Mouse (Mus musculus): ENCODE results near the gene Rdh1. TPM values are rescaled to one million over a fixed set of nuclear protein-coding genes. Genes with fewer than 3 reads are reported as not detected.
"Not testable (repeated sequence)": the region's sequence is repeated elsewhere in the genome, so short reads cannot be mapped to it uniquely, and the experiment has no call there.

The Rdh1 gene
- polyA plus RNA-seq, 1 experiment = 1.3 TPM

DNA sequence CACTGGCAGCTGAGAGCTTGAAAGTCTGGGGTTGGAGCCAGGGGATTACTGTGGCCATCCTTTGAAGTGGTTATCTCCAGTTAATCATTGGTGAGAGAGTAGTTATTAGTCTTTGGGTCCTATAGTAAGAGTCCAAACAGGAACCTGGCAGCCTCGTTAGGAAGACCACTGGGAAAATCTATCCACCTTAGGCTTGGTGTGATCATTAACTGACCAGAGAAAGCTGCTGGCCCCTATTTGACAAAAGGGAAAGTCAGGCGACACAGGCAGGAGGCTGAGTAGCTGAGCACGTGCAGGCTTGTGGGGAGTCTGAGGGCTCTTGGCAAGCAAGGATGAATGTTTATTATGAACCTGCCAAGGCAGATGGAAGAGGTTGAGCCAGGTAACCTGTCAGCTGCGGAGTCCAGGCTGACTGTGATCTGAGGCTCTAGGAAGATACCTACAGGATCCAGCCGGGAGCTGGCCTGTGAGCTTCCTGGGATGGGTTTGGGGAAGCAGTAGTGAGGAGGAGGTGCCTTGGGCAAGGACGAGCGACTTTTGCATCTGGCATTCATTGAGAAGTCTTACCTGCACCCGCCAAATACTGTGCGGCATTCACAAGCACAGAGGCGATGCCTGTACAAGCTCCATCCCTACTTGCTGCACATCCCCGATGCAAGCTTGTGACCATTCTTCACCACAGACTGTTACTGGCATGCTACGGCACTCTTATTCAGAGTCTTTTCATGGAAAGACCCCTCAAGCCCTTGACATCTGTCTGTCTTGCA is 4.6 kb downstream of the Rdh1 start:
- Histone ChIP-seq H3K27ac (ENCODE audit: insufficient read depth, low read depth, low read length) (no peak overlapping the region), H3K36me3 (ENCODE audit: control insufficient read depth, insufficient read depth, low read length) (no peaks in the 10 kb centered on the region), H3K4me3 (ENCODE audit: insufficient read depth, low read depth, low read length) (no peak overlapping the region), H3K27me3 (replicated peaks; ENCODE audit: control insufficient read depth, insufficient read depth, low read length) (no peaks in the 10 kb centered on the region), H3K4me1 (ENCODE audit: control insufficient read depth, insufficient read depth, low read length) (peaks cover 5% of the 10 kb centered on the region; the same call in 1 of the 2 replicates)
- DNase-seq = peak; percentile 85
- 37% methylated on average over 12 of the region's 12 CpGs for WGBS
- TF ChIP-seq CTCF (conservative IDR thresholded peaks at IDR 0.05; ENCODE audit: insufficient read depth, insufficient read length, low read depth, low read length) (no peak), POLR2A (IDR thresholded peaks at IDR 0.05; ENCODE audit: low read depth, low read length) (no peak)

DNA sequence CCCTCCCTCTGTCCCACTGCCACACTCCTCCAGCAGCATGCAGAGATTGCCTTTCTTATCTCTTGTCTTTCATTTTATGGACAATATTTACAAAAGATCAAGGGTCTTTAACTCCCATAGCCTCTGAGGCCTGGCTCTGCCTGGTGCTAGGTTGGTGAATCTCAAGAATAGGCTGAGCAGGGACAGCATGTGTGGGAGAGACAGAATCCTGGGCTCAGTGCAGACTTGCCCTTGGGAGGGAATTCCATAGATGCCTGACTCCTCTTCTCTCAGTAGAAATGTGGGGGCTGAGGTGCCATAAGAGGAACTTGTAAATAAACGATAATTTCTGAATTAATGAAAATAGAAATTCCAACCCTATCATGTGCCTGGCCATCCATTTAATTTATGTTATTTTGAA is 7.0 kb downstream of the Rdh1 start:
- TF ChIP-seq POLR2A (IDR thresholded peaks at IDR 0.05; ENCODE audit: low read depth, low read length) = no peak
- TF ChIP-seq CTCF (conservative IDR thresholded peaks at IDR 0.05; ENCODE audit: insufficient read depth, insufficient read length, low read depth, low read length) = no peak
- no peaks in the 10 kb centered on the region for H3K27me3 ChIP-seq (replicated peaks; ENCODE audit: control insufficient read depth, insufficient read depth, low read length)
- 56% methylated on average over 1 of the region's 1 CpGs for WGBS
- H3K27ac ChIP-seq (ENCODE audit: insufficient read depth, low read depth, low read length) = no peak overlapping the region
- no peak for DNase-seq
- no peak overlapping the region for H3K4me3 ChIP-seq (ENCODE audit: insufficient read depth, low read depth, low read length)
- H3K4me1 ChIP-seq (ENCODE audit: control insufficient read depth, insufficient read depth, low read length) = peaks cover 5% of the 10 kb centered on the region; the same call in 1 of the 2 replicates
- no peaks in the 10 kb centered on the region for H3K36me3 ChIP-seq (ENCODE audit: control insufficient read depth, insufficient read depth, low read length)

DNA sequence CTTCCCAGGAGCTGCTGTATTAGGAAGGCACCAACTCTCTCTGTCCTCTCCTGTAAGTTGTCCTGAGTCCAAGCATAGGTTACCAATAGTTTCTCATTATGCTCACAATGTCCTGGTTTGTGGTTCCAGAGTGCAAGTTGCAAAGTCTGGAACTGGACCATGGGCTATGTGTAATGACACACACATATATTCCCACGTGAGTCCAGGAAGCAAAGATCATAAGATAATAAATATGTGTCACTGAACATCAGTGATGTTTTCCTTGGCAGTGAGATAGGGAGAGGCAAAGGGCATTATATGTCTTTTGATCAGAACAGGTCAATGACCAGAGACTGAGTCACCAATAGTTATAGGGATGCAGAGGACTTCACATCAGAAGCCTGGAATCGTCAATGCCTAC is 16.5 kb downstream of the Rdh1 start, which contains the start of gene Rdh9:
TSS of gene Rdh9 (plus strand) at position 376 of the 400 bp plus-strand sequence.
- WGBS = 60% methylated on average over 2 of the region's 2 CpGs
- TF ChIP-seq CTCF (conservative IDR thresholded peaks at IDR 0.05; ENCODE audit: insufficient read depth, insufficient read length, low read depth, low read length) (no peak), POLR2A (IDR thresholded peaks at IDR 0.05; ENCODE audit: low read depth, low read length) (no peak)
- Histone ChIP-seq H3K4me3 (ENCODE audit: insufficient read depth, low read depth, low read length) (no peak within 1 kb of the TSS), H3K27ac (ENCODE audit: insufficient read depth, low read depth, low read length) (no peak within 1 kb of the TSS), H3K4me1 (ENCODE audit: control insufficient read depth, insufficient read depth, low read length) (no peaks in the 10 kb centered on the region), H3K36me3 (ENCODE audit: control insufficient read depth, insufficient read depth, low read length) (no peaks in the 10 kb centered on the region), H3K27me3 (replicated peaks; ENCODE audit: control insufficient read depth, insufficient read depth, low read length) (no peaks in the 10 kb centered on the region)
- DNase-seq = no peak

DNA sequence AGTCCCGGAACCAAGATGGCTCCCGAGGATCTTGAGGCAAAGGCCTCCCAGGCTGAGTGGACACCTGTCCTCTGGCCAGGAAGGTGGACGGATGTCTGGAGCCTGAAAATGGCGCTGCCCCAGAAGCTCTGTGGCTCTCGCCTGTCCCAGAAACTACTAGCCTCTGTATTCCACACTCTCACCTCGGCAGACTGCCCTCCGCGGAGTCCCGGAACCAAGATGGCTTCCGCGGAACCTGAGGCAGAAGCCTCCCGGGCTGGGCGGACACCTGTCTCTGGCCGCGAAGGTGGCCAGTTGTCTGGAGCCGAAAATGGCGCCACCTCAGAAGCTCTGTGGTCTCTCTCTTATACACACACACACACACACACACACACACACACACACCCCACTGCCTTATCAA is 22.8 kb downstream of the Rdh1 start:
- not testable (repeated sequence) for H3K36me3 ChIP-seq (ENCODE audit: control insufficient read depth, insufficient read depth, low read length); H3K27me3 ChIP-seq (replicated peaks; ENCODE audit: control insufficient read depth, insufficient read depth, low read length); H3K27ac ChIP-seq (ENCODE audit: insufficient read depth, low read depth, low read length); DNase-seq; H3K4me3 ChIP-seq (ENCODE audit: insufficient read depth, low read depth, low read length); H3K4me1 ChIP-seq (ENCODE audit: control insufficient read depth, insufficient read depth, low read length)
- WGBS = 96% methylated on average over 17 of the region's 17 CpGs

DNA sequence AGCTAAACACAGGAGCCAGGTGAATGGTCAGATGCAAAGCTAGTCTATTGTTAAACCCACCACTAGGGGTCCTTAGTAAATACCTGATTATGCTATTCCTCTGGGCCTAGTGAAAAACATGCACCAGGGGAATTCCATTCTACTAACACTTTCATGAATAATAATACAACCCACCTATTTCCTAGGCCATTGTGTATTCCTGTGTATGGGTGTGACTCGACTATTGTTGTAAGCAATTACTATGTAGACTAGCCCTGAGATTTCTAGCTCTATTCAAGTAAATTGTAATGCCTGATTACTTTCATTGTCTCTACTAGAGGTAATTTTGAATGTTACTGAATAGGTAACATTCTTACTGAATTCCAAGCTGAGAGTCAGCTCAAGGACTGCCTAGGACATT is 25.9 kb downstream of the Rdh1 start:
- not testable (repeated sequence) for H3K27ac ChIP-seq (ENCODE audit: insufficient read depth, low read depth, low read length); H3K27me3 ChIP-seq (replicated peaks; ENCODE audit: control insufficient read depth, insufficient read depth, low read length); H3K4me1 ChIP-seq (ENCODE audit: control insufficient read depth, insufficient read depth, low read length); H3K4me3 ChIP-seq (ENCODE audit: insufficient read depth, low read depth, low read length); H3K36me3 ChIP-seq (ENCODE audit: control insufficient read depth, insufficient read depth, low read length)
- peak; percentile 47 for DNase-seq
- 90% methylated on average over 1 of the region's 1 CpGs for WGBS

DNA sequence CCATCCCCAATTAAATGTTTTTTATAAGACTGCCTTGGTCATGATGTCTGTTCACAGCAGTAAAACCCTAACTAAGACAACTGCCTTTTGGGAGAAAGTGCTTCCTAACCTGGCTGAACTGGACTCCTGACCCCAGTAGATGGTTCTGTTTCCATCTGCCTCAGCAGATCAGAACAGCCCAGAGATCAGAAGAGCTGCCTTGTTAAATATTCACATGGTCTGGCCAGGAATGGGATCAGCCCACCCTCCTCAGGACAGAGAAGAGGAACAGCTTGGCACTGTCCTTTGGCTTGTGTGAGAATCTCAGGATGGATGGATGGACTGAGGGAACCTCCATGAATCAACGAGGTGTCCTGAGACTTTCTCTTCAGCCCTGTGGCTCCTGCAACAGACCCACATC is 39.8 kb downstream of the Rdh1 start:
- Histone ChIP-seq H3K27ac (ENCODE audit: insufficient read depth, low read depth, low read length) (peak overlapping the region; percentile 22), H3K27me3 (replicated peaks; ENCODE audit: control insufficient read depth, insufficient read depth, low read length) (no peaks in the 10 kb centered on the region), H3K4me1 (ENCODE audit: control insufficient read depth, insufficient read depth, low read length) (peaks cover 5% of the 10 kb centered on the region; the same call in 1 of the 2 replicates), H3K36me3 (ENCODE audit: control insufficient read depth, insufficient read depth, low read length) (no peaks in the 10 kb centered on the region), H3K4me3 (ENCODE audit: insufficient read depth, low read depth, low read length) (no peak overlapping the region)
- TF ChIP-seq POLR2A (IDR thresholded peaks at IDR 0.05; ENCODE audit: low read depth, low read length) (no peak), CTCF (conservative IDR thresholded peaks at IDR 0.05; ENCODE audit: insufficient read depth, insufficient read length, low read depth, low read length) (no peak)
- WGBS = 41% methylated on average over 1 of the region's 1 CpGs
- peak; percentile 91 for DNase-seq

DNA sequence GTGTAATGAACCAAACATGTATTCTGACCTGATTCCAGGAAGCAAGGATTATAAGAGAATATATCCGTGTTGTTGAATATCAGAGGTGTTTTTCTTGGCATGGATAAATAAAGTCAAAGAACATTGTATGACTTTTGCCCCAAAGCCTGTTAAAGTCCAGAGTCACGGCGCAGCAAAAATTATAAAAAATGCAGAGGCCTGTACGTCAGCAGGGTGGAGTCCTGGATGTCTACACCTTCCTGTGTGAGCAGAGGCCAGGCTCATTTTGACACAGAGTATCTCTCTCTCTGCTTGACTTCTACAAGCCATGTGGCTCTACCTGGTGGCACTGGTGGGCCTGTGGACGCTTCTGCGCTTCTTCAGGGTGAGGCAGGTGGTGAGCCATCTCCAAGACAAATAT is 41.4 kb downstream of the Rdh1 start, which contains the start of gene Rdh16:
TSS of gene Rdh16 (plus strand) at position 262 of the 400 bp plus-strand sequence.
- Histone ChIP-seq H3K27ac (ENCODE audit: insufficient read depth, low read depth, low read length) (peak within 1 kb of the TSS; percentile 91), H3K4me1 (ENCODE audit: control insufficient read depth, insufficient read depth, low read length) (peaks cover 8% of the 10 kb centered on the region; the same call in 1 of the 2 replicates), H3K27me3 (replicated peaks; ENCODE audit: control insufficient read depth, insufficient read depth, low read length) (no peaks in the 10 kb centered on the region), H3K36me3 (ENCODE audit: control insufficient read depth, insufficient read depth, low read length) (no peaks in the 10 kb centered on the region), H3K4me3 (ENCODE audit: insufficient read depth, low read depth, low read length) (peak within 1 kb of the TSS; percentile 56)
- DNase-seq = peak; percentile 89
- 51% methylated on average over 6 of the region's 6 CpGs for WGBS
- peak; percentile 41 for TF ChIP-seq POLR2A (IDR thresholded peaks at IDR 0.05; ENCODE audit: low read depth, low read length)
- TF ChIP-seq CTCF (conservative IDR thresholded peaks at IDR 0.05; ENCODE audit: insufficient read depth, insufficient read length, low read depth, low read length) = no peak
